Mouse (Mus musculus) ES-E14 (cell line): ENCODE results near the gene Ldb2.

Experiments used
- HCFC1 ChIP-seq: IDR thresholded peaks from 2 replicates; pipeline ENCODE4 v1.6.1; 2012; ENCODE audit warnings: low read length, inconsistent platforms, borderline replicate concordance; ENCODE audit not compliant: insufficient read depth
- MAFK ChIP-seq: IDR thresholded peaks from 2 replicates; pipeline ENCODE4 v1.6.1; 2014; ENCODE audit warnings: mild to moderate bottlenecking, low read depth, low read length, inconsistent platforms; ENCODE audit not compliant: insufficient read depth

- TF ChIP-seq MAFK = no peak
- no peak for TF ChIP-seq HCFC1
Measured at GRCm38 (mm10) chr5:44726546-44727476, 72.7 kb downstream of the Ldb2 start.
